Mouse (Mus musculus): ENCODE data around the gene Rps15. TPM values are rescaled to one million over a fixed set of nuclear protein-coding genes. Genes with fewer than 3 reads are reported as not detected.

The Rps15 gene
- polyA plus RNA-seq, 1 experiment from 2014 or later: 460 TPM

DNA sequence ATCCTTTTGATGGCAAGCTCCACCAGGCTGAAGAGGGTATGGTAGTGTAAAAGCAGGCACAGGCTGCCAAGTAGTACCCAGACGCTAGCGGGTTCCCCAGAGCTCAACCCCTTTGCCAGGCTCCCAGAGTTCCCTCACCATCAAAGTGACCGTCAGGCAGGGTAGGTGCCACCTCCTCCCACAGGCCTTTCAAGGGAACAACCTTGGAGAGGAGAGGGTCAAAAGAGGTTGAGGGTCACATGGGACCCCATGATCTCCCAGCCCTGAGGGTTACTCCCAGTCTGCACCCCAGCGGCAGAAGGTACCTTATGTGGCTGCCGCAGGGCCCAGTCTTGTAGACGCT lies 32.8 kb upstream of the Rps15 start:
- Histone ChIP-seq H3K36me3 (ENCODE audit: control insufficient read depth, insufficient read depth) (peaks cover 22% of the 10 kb centered on the region), H3K9me3 (replicated peaks; ENCODE audit: control insufficient read depth, low read length) (no peaks in the 10 kb centered on the region), H3K4me1 (ENCODE audit: control insufficient read depth, low read depth, low read length) (peaks cover 48% of the 10 kb centered on the region), H3K27ac (ENCODE audit: low read length) (peak overlapping the region; percentile 65; the same call in 1 of the 2 replicates), H3K9ac (ENCODE audit: low read depth, low read length) (peak overlapping the region; percentile 19; the same call in 1 of the 2 replicates), H3K4me3 (ENCODE audit: low read depth, low read length) (peak overlapping the region; percentile 64), H3K4me2 (ENCODE audit: low read depth, low read length) (peak overlapping the region; percentile 81), H3K27me3 (ENCODE audit: control insufficient read depth, insufficient read depth, low read depth, low read length) (no peaks in the 10 kb centered on the region)
- no peak for ATAC-seq (ENCODE audit: low read depth)
- 86% methylated on average over 6 of the region's 6 CpGs for WGBS (ENCODE audit: insufficient replicate concordance)

DNA sequence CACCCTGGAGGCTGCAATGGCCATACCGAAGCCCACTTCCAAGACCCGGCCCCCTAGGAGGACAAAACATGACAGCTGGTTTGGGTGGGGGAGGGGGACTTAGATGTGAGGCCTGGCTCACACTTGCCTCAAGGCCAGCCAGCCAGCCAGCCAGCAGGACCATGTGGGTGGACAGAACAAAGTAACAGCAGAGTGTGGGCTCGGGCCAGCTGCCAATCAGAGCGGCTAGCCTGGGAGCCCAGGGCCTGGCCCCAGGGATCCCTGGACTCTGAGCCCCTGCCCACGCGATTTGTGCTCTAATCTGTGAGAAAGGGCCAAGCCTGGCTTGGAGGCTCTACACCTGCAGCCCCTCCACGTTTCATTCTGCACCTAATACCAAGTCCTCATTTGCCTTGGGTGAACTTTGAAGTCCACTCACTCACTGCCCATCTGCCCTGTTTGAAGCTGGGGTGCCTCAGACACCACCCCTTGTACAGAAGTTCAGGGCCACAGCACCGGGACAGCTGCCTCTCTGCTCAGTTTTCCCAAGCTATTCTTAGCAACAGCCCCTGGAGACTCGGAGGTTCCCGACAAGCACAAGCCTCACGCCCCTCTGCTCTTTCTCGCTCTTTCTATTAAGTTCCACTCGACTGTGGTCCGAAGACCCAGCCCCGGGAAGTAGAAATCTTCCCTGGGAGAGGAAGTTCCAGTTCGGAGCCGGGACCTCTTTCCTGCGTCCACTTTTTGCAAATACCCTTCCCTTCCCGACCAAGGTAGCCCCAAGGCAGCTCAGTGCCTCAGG lies 32.2 kb upstream of the Rps15 start:
- Histone ChIP-seq H3K9ac (ENCODE audit: low read depth, low read length) (peak overlapping the region; percentile 57), H3K36me3 (ENCODE audit: control insufficient read depth, insufficient read depth) (peaks cover 16% of the 10 kb centered on the region), H3K4me2 (ENCODE audit: low read depth, low read length) (peak overlapping the region; percentile 81), H3K4me1 (ENCODE audit: control insufficient read depth, low read depth, low read length) (peaks cover 48% of the 10 kb centered on the region), H3K27me3 (ENCODE audit: control insufficient read depth, insufficient read depth, low read depth, low read length) (no peaks in the 10 kb centered on the region), H3K27ac (ENCODE audit: low read length) (peak overlapping the region; percentile 76), H3K4me3 (ENCODE audit: low read depth, low read length) (peak overlapping the region; percentile 64), H3K9me3 (replicated peaks; ENCODE audit: control insufficient read depth, low read length) (no peaks in the 10 kb centered on the region)
- WGBS (ENCODE audit: insufficient replicate concordance): 11% methylated on average over 19 of the region's 19 CpGs
- peak; percentile 3 for ATAC-seq (ENCODE audit: low read depth)

DNA sequence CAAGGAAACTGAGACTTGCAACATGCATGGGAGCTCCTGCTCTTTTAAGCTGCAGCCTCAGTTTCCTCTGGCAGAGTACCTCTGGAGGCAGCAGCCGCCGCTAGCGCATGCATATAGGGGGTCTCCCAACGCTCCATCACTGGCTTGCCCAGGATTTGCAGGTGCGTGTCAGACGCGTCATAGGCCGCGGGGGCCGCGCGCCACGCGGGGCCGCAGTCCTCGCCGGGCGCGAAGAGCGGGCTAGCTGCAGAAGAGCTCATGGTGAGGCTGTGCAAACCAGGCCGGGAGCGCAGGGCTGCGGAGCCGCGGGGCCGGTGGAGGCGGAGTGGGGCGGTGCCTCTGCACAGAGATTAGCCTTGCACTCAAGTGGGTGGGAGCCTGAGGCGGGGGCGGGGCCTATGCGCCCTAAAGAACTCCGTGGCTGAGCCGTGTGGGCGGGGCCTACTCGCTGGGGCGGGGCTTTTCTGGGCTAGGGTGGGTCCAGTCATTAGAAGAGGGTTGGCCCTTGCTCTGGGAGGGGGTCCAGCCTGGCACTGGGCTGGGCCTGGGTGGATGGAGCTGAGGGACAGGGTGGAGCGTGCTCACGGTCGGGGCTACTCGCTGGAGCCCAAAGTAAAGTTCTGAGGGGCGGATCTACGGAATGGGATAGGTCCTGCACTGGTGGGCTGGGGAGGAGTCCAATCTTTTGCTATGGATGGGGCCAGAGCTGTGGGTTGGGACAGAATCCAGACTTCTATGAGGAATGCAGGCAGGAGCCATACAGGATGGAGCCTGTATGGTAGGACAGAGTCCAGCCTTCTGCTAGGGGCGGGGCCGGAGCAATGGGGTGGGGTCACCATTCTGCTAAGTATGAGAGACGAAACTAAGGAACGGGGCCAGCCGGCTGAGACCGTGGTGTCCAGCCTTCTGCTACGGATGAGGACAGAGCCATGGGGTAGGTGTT lies 31.3 kb upstream of the Rps15 start, which contains the start of the genes Gamt and Dazap1:
Gene Gamt, minus strand, starts transcription at position 371 of the 943 bp plus-strand sequence.
Gene Dazap1, plus strand, starts transcription at position 845 of the 943 bp plus-strand sequence.
- peak; percentile 72 for ATAC-seq (ENCODE audit: low read depth)
- H3K36me3 ChIP-seq (ENCODE audit: control insufficient read depth, insufficient read depth): peaks cover 8% of the 10 kb centered on the region
- H3K4me1 ChIP-seq (ENCODE audit: control insufficient read depth, low read depth, low read length): peaks cover 51% of the 10 kb centered on the region
- peak within 1 kb of the TSS; percentile 95 for H3K27ac ChIP-seq (ENCODE audit: low read length)
- under 1% methylated on average over 49 of the region's 49 CpGs for WGBS (ENCODE audit: insufficient replicate concordance)
- no peaks in the 10 kb centered on the region for H3K27me3 ChIP-seq (ENCODE audit: control insufficient read depth, insufficient read depth, low read depth, low read length)
- H3K4me2 ChIP-seq (ENCODE audit: low read depth, low read length): peak within 1 kb of the TSS; percentile 81
- H3K4me3 ChIP-seq (ENCODE audit: low read depth, low read length): peak within 1 kb of the TSS; percentile 64
- H3K9ac ChIP-seq (ENCODE audit: low read depth, low read length): peak within 1 kb of the TSS; percentile 74
- no peaks in the 10 kb centered on the region for H3K9me3 ChIP-seq (replicated peaks; ENCODE audit: control insufficient read depth, low read length)

DNA sequence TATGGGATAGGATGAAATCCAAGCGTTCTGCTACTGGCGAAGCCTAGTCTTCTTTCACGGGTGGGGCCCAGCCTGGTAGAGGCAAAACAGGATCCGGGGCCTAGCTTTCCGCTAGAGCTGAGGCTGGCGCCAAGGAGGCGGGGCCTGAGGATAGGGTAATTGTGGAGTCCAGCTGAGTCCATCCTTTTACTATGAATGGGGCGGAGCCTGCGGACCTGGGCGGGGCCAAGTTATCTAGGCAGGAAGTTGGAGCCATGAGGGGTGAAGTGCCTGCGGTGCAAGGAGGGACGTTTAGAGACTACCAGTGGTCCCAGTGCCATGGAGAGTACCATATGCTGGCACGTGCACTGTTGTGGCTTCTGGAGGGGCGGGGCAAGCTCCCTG lies 30.7 kb upstream of the Rps15 start:
- H3K27me3 ChIP-seq (ENCODE audit: control insufficient read depth, insufficient read depth, low read depth, low read length): no peaks in the 10 kb centered on the region
- 0 out of 2 replicates have a peak, but pooled peaks cover 6% of the 10 kb centered on the region for H3K36me3 ChIP-seq (ENCODE audit: control insufficient read depth, insufficient read depth)
- peak overlapping the region; percentile 64 for H3K4me3 ChIP-seq (ENCODE audit: low read depth, low read length)
- ATAC-seq (ENCODE audit: low read depth): peak; percentile 49
- H3K4me2 ChIP-seq (ENCODE audit: low read depth, low read length): peak overlapping the region; percentile 81
- H3K4me1 ChIP-seq (ENCODE audit: control insufficient read depth, low read depth, low read length): peaks cover 58% of the 10 kb centered on the region
- peak overlapping the region; percentile 95 for H3K27ac ChIP-seq (ENCODE audit: low read length)
- no peaks in the 10 kb centered on the region for H3K9me3 ChIP-seq (replicated peaks; ENCODE audit: control insufficient read depth, low read length)
- H3K9ac ChIP-seq (ENCODE audit: low read depth, low read length): peak overlapping the region; percentile 74
- under 1% methylated on average over 14 of the region's 14 CpGs for WGBS (ENCODE audit: insufficient replicate concordance)

DNA sequence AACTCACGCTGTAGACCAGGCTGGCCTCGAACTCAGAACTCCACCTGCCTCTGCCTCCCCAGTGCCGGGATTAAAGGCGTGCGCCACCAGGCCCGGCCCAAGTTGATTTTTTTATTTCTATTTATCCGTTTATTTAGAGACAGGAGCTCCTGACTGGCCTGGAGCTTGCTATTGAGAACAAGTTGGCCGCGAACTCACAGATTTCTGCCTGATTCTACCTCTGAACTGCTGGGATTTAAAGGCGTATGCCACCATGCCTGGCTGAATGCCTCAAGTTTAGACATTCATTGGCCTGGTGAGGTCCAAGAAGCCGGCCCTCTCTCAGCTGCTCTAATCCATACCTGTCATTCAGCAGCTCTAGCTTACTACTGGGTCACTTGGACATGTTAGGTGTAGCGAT lies 30.1 kb upstream of the Rps15 start:
- Histone ChIP-seq H3K27ac (ENCODE audit: low read length) (peak overlapping the region; percentile 95), H3K27me3 (ENCODE audit: control insufficient read depth, insufficient read depth, low read depth, low read length) (no peaks in the 10 kb centered on the region), H3K4me3 (ENCODE audit: low read depth, low read length) (peak overlapping the region; percentile 64), H3K36me3 (ENCODE audit: control insufficient read depth, insufficient read depth) (peaks cover 6% of the 10 kb centered on the region; the same call in 1 of the 2 replicates), H3K9ac (ENCODE audit: low read depth, low read length) (peak overlapping the region; percentile 52; the same call in 1 of the 2 replicates), H3K4me1 (ENCODE audit: control insufficient read depth, low read depth, low read length) (peaks cover 64% of the 10 kb centered on the region), H3K9me3 (replicated peaks; ENCODE audit: control insufficient read depth, low read length) (no peaks in the 10 kb centered on the region), H3K4me2 (ENCODE audit: low read depth, low read length) (peak overlapping the region; percentile 81)
- 57% methylated on average over 12 of the region's 12 CpGs for WGBS (ENCODE audit: insufficient replicate concordance)
- ATAC-seq (ENCODE audit: low read depth): no peak

DNA sequence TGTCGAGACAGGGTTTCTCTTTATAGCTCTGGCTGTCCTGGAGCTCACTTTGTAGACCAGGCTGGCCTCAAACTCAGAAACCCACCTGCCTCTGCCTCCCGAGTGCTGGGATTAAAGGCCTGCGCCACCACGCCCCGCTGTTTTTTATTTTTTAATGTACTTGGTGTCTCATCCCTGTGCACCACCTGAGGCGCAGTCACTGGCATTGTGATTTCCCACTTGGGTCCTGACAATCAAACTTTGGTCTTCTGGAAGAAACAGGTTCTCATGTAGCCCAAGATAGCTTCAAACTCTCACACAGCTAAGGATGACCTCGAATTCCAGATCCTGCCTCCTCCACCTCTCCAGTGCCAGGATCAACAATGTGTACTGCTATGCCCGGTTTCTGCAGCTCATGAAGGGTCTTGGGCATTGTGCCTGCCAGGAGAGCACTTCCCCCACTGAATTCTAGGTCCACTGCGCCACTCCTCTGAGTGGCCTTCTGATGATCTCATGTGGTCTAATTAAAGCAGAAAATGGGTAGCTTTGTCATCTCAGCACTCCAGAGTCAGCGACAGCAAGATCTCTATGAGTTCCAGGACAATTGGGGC lies 29.4 kb upstream of the Rps15 start:
- H3K27me3 ChIP-seq (ENCODE audit: control insufficient read depth, insufficient read depth, low read depth, low read length): no peaks in the 10 kb centered on the region
- peaks cover 4% of the 10 kb centered on the region; the same call in 1 of the 2 replicates for H3K36me3 ChIP-seq (ENCODE audit: control insufficient read depth, insufficient read depth)
- H3K4me1 ChIP-seq (ENCODE audit: control insufficient read depth, low read depth, low read length): peaks cover 70% of the 10 kb centered on the region
- no peak overlapping the region for H3K4me2 ChIP-seq (ENCODE audit: low read depth, low read length)
- H3K9ac ChIP-seq (ENCODE audit: low read depth, low read length): no peak overlapping the region
- no peaks in the 10 kb centered on the region for H3K9me3 ChIP-seq (replicated peaks; ENCODE audit: control insufficient read depth, low read length)
- WGBS (ENCODE audit: insufficient replicate concordance): 81% methylated on average over 10 of the region's 10 CpGs
- peak overlapping the region; percentile 45; the same call in 1 of the 2 replicates for H3K27ac ChIP-seq (ENCODE audit: low read length)
- ATAC-seq (ENCODE audit: low read depth): no peak
- no peak overlapping the region for H3K4me3 ChIP-seq (ENCODE audit: low read depth, low read length)

DNA sequence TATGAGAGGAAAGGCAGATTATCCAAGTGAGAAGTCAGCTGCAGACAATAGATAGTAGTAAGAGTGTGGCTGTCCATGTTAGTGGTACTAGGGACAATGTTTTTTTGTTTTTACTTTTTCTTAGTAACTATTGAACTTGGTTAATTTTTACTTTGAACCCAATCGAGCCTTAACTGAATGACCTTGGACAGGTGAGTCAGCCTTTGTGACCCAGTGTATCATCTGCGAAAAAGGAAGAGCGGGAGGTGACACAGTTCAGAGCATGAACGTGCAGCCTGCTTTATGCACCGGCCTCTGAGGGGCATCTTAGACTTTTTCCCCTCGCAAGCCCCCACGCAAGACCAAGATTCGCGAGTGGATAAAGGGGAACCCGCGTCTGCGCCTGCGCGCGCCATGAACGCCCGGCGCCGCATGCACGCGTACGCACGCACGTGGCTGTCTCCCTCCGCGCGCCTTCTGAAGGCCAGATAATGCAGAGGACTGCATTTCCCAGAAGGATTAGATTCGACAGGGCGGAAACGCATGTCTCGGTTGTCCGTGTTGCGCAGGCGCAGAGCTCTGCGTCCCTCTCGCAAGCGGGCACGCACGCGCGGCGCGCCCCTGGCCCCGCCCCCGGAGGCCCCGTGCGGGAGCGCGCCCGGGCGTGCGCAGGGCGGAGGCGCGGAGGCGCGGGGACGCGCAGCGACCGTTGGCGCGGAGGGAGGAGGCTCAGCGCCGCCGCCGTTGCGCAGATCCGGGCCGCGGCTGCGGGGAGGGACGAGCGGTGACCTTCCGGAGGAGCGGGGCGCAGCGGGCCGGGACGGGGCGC lies 27.7 kb upstream of the Rps15 start:
- Histone ChIP-seq H3K4me2 (ENCODE audit: low read depth, low read length) (peak overlapping the region; percentile 99), H3K27me3 (ENCODE audit: control insufficient read depth, insufficient read depth, low read depth, low read length) (no peaks in the 10 kb centered on the region), H3K4me1 (ENCODE audit: control insufficient read depth, low read depth, low read length) (peaks cover 75% of the 10 kb centered on the region), H3K27ac (ENCODE audit: low read length) (peak overlapping the region; percentile 88), H3K4me3 (ENCODE audit: low read depth, low read length) (peak overlapping the region; percentile 86), H3K36me3 (ENCODE audit: control insufficient read depth, insufficient read depth) (peaks cover 2% of the 10 kb centered on the region; the same call in 1 of the 2 replicates), H3K9ac (ENCODE audit: low read depth, low read length) (peak overlapping the region; percentile 95), H3K9me3 (replicated peaks; ENCODE audit: control insufficient read depth, low read length) (no peaks in the 10 kb centered on the region)
- peak; percentile 67 for ATAC-seq (ENCODE audit: low read depth)
- WGBS (ENCODE audit: insufficient replicate concordance): under 1% methylated on average over 58 of the region's 81 CpGs

DNA sequence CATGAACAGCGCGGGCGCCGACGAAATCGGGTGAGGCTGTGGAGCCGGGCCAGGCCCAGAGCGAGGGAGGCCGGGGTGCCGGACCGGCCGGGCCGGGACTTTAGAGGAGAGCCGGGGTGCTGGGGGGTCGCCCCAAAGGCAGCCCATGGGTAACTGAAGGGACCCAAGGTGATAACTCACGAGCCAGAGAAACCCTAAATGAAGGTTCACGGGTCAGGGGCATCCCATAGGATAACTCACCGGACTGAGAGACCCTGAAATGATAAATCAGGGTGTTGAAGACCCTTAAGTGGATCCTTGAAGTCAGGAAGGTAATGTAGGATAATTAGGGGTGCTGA lies 27.1 kb upstream of the Rps15 start:
- peaks cover 74% of the 10 kb centered on the region for H3K4me1 ChIP-seq (ENCODE audit: control insufficient read depth, low read depth, low read length)
- H3K9ac ChIP-seq (ENCODE audit: low read depth, low read length): peak overlapping the region; percentile 95
- H3K9me3 ChIP-seq (replicated peaks; ENCODE audit: control insufficient read depth, low read length): no peaks in the 10 kb centered on the region
- ATAC-seq (ENCODE audit: low read depth): no peak
- peak overlapping the region; percentile 88 for H3K27ac ChIP-seq (ENCODE audit: low read length)
- H3K36me3 ChIP-seq (ENCODE audit: control insufficient read depth, insufficient read depth): peaks cover 2% of the 10 kb centered on the region; the same call in 1 of the 2 replicates
- 1% methylated on average over 18 of the region's 18 CpGs for WGBS (ENCODE audit: insufficient replicate concordance)
- peak overlapping the region; percentile 86 for H3K4me3 ChIP-seq (ENCODE audit: low read depth, low read length)
- no peaks in the 10 kb centered on the region for H3K27me3 ChIP-seq (ENCODE audit: control insufficient read depth, insufficient read depth, low read depth, low read length)
- peak overlapping the region; percentile 89 for H3K4me2 ChIP-seq (ENCODE audit: low read depth, low read length)
